Mouse (Mus musculus) limb, embryonic 12.5 days (tissue): ENCODE data around the gene Cryba4. TPM values are rescaled to one million over a fixed set of nuclear protein-coding genes. Genes with fewer than 3 reads are reported as not detected.

Experiments used
- ATAC-seq: fragments of 200-750 bp; cut with Nextera tagmentation; 2 replicates; pipeline ENCODE4 v1.8.0; 2017; ENCODE audit warnings: low read depth, moderate TSS enrichment; ENCODE audit not compliant: insufficient number of reproducible peaks, insufficient read depth, low FRiP score, low TSS enrichment
- H3K27ac ChIP-seq: fragments of 300-500 bp; sonication (generic); 2 replicates; pipeline ENCODE4 v1.5.1; 2016; ENCODE audit warnings: mild to moderate bottlenecking, moderate library complexity
- H3K27me3 ChIP-seq: fragments of 300-500 bp; sonication (generic); 2 replicates; pipeline ENCODE4 v1.6.1; 2016; ENCODE audit warnings: mild to moderate bottlenecking, moderate library complexity
- H3K36me3 ChIP-seq: fragments of 300-500 bp; sonication (generic); 2 replicates; pipeline ENCODE4 v1.6.1; 2016; ENCODE audit warnings: mild to moderate bottlenecking, moderate library complexity
- H3K4me1 ChIP-seq: fragments of 300-500 bp; sonication (generic); replicated peaks from 2 replicates; pipeline ENCODE4 v1.6.1; 2016
- H3K4me2 ChIP-seq: fragments of 300-500 bp; sonication (generic); 2 replicates; pipeline ENCODE4 v1.6.1; 2016; ENCODE audit warnings: mild to moderate bottlenecking, moderate library complexity
- H3K4me3 ChIP-seq: fragments of 300-500 bp; sonication (generic); replicated peaks from 2 replicates; pipeline ENCODE4 v1.5.1; 2016; ENCODE audit warnings: mild to moderate bottlenecking
- H3K9ac ChIP-seq: fragments of 300-500 bp; sonication (generic); replicated peaks from 2 replicates; pipeline ENCODE4 v1.6.1; 2016; ENCODE audit warnings: mild to moderate bottlenecking, moderate library complexity
- H3K9me3 ChIP-seq: fragments of 300-500 bp; sonication (generic); 2 replicates; pipeline ENCODE4 v1.6.1; 2016; ENCODE audit warnings: mild to moderate bottlenecking, moderate library complexity
- WGBS: fragments of 180-500 bp; shearing (Covaris S2); methylation state at CpG from one replicate; pipeline ENCODE4 v1.1.7; 2016; 5-methylcytosine and 5-hydroxymethylcytosine counted together
- polyA plus RNA-seq: library from polyadenylated mRNA; unstranded; fragments of >200 nt; fragmentation: Nextera tagmentation; extraction: Ambion mirVana; gene quantifications from 2 replicates; pipeline ENCODE4 v1.2.1, GENCODE M21; 2016

The Cryba4 gene
- polyA plus RNA-seq, 1 experiment from 2014 or later, result 0.59 TPM

DNA sequence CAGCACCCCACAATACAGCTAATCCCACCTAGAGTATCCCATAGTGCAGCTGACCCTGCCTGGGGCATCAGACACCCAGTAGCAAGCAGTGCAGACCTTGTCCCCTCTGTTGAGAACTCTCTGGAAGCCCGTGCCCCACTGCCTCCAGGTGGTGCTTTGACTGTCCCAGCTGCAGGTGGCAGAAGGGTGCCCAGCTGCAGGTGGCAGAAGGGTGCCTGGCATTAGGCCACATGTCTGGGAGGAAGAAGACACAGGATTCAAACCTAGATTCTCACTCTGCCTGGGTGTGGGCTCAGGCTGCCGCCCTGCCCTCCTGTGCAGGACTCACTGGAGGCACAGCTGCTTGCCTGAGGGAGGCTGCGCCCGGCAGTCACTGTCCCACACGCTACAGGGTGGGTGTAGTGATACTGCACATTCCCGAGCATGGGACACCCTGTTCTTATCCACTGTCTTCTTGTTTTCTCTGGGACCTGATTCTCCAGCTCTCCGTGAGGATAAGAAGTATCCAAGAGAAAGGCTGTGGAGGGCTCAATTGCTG lies 33.3 kb upstream of the Cryba4 start:
- peaks cover 22% of the 10 kb centered on the region for H3K4me1 ChIP-seq
- no peaks in the 10 kb centered on the region for H3K27me3 ChIP-seq
- H3K4me3 ChIP-seq, result no peak overlapping the region
- no peak for ATAC-seq
- 0 out of 2 replicates have a peak, but pooled peaks cover 4% of the 10 kb centered on the region for H3K36me3 ChIP-seq
- no peak overlapping the region for H3K9ac ChIP-seq
- WGBS, result 94% methylated on average over 7 of the region's 7 CpGs
- no peak overlapping the region for H3K4me2 ChIP-seq
- no peak overlapping the region for H3K27ac ChIP-seq
- H3K9me3 ChIP-seq, result no peaks in the 10 kb centered on the region

DNA sequence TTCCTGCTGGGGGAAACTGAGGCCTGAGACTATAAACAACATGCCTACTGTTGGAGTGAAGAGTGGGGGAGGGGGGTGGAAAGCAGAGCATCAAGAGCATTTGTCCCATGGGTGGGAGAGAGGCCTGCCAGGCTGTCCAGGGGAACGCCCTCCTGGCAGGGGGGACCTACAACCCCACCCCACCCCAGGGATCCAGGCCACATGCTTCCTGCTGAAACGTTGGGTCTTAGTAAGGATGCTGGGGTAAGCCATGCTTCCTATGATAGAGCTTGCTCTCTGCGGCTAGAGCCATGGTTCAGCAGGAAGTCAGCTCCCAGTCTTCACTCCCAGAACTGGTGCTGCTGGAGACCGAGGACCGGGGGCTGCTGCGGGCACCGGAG lies 31.9 kb upstream of the Cryba4 start:
- H3K4me2 ChIP-seq, result no peak overlapping the region
- H3K36me3 ChIP-seq, result 0 out of 2 replicates have a peak, but pooled peaks cover 4% of the 10 kb centered on the region
- 78% methylated on average over 7 of the region's 7 CpGs for WGBS
- no peak overlapping the region for H3K4me3 ChIP-seq
- peaks cover 29% of the 10 kb centered on the region for H3K4me1 ChIP-seq
- H3K9ac ChIP-seq, result no peak overlapping the region
- no peaks in the 10 kb centered on the region for H3K27me3 ChIP-seq
- H3K27ac ChIP-seq, result 0 out of 2 replicates have a peak overlapping the region, but pooled peaks have one; percentile 17
- no peaks in the 10 kb centered on the region for H3K9me3 ChIP-seq
- no peak for ATAC-seq

DNA sequence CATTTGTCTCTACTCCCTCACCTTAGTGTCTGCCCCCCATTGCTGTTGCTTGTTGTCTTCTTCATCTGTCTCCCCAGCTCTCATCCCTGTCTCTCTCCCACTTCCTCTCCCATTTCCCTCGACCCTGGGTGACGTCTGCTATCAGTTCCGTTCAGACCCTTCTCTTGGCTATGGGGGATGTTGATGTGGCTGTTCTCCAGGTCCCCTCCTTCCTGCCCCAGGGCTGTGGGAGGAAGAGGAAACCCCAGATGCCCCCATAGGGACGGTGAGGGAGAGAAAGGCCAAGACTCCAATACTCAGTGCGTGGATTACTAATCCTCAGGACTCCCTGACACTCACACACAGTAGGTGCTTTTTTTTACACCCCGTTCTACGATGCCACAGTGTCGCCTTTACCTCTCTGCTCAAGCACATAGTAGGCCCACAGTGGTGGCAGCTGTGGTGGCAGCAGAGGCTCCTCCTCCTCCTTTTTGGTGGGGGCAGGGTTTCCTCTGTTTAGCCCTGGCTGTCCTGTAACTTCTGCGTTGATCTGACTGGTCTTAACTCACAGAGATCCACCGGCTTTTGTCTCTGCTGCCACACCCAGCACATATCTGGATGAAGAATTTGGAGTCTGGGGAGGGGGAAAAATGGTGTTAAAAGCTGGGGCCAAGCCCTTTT lies 31.4 kb upstream of the Cryba4 start:
- Histone ChIP-seq H3K4me1 (peaks cover 34% of the 10 kb centered on the region), H3K27ac (no peak overlapping the region), H3K27me3 (no peaks in the 10 kb centered on the region)

DNA sequence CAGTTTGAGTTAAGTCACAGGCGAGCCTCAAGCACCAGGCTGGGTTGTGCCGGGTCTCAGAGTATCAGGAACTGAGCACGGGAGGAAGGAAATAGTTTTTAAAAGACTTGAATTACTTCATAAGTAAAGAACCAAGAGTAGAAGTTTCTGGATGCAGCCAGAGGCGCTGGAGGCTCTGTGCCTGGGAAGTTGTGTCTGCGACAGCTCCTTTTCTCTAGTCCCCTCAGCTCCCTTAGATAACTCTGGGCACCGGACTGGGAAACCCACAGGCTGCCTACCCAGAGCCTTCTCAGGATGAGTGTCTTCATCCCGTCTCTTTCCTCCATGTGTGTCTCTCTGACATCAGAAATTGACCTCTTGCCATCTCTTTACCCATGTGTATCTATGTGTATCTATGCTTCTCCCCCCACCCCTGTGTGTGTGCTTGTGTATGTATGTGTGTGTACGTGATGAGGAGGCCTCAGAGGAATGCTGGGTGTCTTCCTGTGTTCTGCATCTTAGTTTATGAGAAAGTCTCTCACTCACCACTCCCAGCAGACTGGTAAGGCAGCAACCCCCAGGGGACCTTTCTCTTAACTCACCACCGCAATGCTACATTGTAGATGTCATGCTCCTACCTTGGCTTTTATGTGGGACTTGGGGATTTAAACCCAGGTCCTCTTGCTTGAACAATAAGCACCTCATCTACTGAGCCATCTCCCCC lies 30.6 kb upstream of the Cryba4 start:
- ATAC-seq, result no peak
- Histone ChIP-seq H3K9me3 (no peaks in the 10 kb centered on the region), H3K4me1 (peaks cover 40% of the 10 kb centered on the region), H3K27ac (no peak overlapping the region), H3K9ac (no peak overlapping the region), H3K4me2 (no peak overlapping the region), H3K4me3 (no peak overlapping the region), H3K27me3 (no peaks in the 10 kb centered on the region), H3K36me3 (0 out of 2 replicates have a peak, but pooled peaks cover 4% of the 10 kb centered on the region)
- WGBS, result 72% methylated on average over 9 of the region's 9 CpGs

More for the DNA sequence above, 31.4 kb upstream of the Cryba4 start:
- no peak for ATAC-seq
- Histone ChIP-seq H3K4me2 (no peak overlapping the region), H3K4me3 (no peak overlapping the region), H3K9ac (no peak overlapping the region), H3K9me3 (no peaks in the 10 kb centered on the region), H3K36me3 (0 out of 2 replicates have a peak, but pooled peaks cover 4% of the 10 kb centered on the region)
- 67% methylated on average over 10 of the region's 10 CpGs for WGBS

GRCm38 (mm10) chr5:112282123-112282779 lies 29.9 kb upstream of the Cryba4 start:
- H3K27me3 ChIP-seq, result no peaks in the 10 kb centered on the region
- no peak overlapping the region for H3K4me2 ChIP-seq
- H3K9me3 ChIP-seq, result no peaks in the 10 kb centered on the region
- peaks cover 47% of the 10 kb centered on the region for H3K4me1 ChIP-seq
- H3K36me3 ChIP-seq, result 0 out of 2 replicates have a peak, but pooled peaks cover 4% of the 10 kb centered on the region
- no peak overlapping the region for H3K4me3 ChIP-seq
- WGBS, result 75% methylated on average over 6 of the region's 6 CpGs
- ATAC-seq, result no peak
- H3K9ac ChIP-seq, result no peak overlapping the region
- no peak overlapping the region for H3K27ac ChIP-seq

DNA sequence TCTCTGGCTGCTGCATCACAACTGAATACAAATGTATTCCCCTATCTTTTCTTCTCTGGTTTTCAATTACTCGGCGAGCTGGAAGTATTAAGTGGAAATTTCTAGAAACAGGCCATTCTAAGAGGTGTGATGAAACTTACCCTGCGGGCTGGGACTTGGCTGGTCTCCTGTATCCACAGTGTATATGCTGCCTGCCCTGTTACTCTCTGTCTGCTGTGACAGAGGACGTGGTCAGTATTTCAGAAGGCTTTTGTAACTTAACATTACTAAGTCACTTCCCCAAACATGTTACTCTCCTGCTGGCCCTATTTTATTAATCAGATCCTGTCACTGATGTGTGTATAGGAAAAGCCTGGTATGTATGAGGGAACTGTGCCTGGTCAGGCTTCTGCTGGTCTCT lies 29.4 kb upstream of the Cryba4 start:
- Histone ChIP-seq H3K9ac (no peak overlapping the region), H3K4me3 (no peak overlapping the region), H3K4me1 (peaks cover 50% of the 10 kb centered on the region), H3K27ac (no peak overlapping the region), H3K4me2 (no peak overlapping the region), H3K9me3 (no peaks in the 10 kb centered on the region), H3K27me3 (no peaks in the 10 kb centered on the region), H3K36me3 (0 out of 2 replicates have a peak, but pooled peaks cover 4% of the 10 kb centered on the region)
- ATAC-seq, result no peak
- 87% methylated on average over 4 of the region's 4 CpGs for WGBS

GRCm38 (mm10) chr5:112280863-112281660 lies 28.7 kb upstream of the Cryba4 start:
- no peaks in the 10 kb centered on the region for H3K9me3 ChIP-seq
- H3K27ac ChIP-seq, result no peak overlapping the region
- H3K4me1 ChIP-seq, result peaks cover 47% of the 10 kb centered on the region
- ATAC-seq, result no peak
- H3K4me2 ChIP-seq, result no peak overlapping the region
- WGBS, result 73% methylated on average over 15 of the region's 15 CpGs
- H3K4me3 ChIP-seq, result no peak overlapping the region
- no peaks in the 10 kb centered on the region for H3K27me3 ChIP-seq
- no peak overlapping the region for H3K9ac ChIP-seq
- H3K36me3 ChIP-seq, result 0 out of 2 replicates have a peak, but pooled peaks cover 4% of the 10 kb centered on the region

DNA sequence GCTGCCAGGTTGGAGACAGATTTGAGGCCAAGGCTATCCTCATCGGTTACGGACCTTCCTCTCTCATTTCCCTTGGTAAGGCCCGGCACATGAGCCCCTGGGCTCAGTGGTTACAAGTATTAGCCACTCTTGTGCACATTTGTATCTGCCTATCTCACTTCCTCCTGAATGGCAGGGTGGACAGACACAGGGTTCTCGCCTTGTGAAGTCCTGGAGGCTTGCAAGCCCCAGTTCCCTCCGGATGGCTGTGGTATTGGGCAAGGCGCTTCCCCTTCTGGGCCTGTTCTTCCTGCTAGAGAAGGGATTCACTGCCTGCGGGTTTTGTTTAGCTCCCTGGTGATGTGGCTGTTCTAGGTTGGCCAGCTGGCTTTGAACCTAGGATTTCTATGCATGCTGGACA lies 27.8 kb upstream of the Cryba4 start:
- H3K4me1 ChIP-seq, result peaks cover 49% of the 10 kb centered on the region
- no peaks in the 10 kb centered on the region for H3K9me3 ChIP-seq
- H3K27ac ChIP-seq, result no peak overlapping the region
- no peak overlapping the region for H3K4me2 ChIP-seq
- no peak for ATAC-seq
- H3K9ac ChIP-seq, result no peak overlapping the region
- 78% methylated on average over 7 of the region's 7 CpGs for WGBS
- H3K27me3 ChIP-seq, result no peaks in the 10 kb centered on the region
- no peak overlapping the region for H3K4me3 ChIP-seq
- 0 out of 2 replicates have a peak, but pooled peaks cover 4% of the 10 kb centered on the region for H3K36me3 ChIP-seq

GRCm38 (mm10) chr5:112279181-112280021 lies 27.1 kb upstream of the Cryba4 start:
- 88% methylated on average over 17 of the region's 17 CpGs for WGBS

More at GRCm38 (mm10) chr5:112279181-112280021, 27.1 kb upstream of the Cryba4 start:
- H3K27ac ChIP-seq, result 0 out of 2 replicates have a peak overlapping the region, but pooled peaks have one; percentile 23
- no peak overlapping the region for H3K4me2 ChIP-seq
- H3K36me3 ChIP-seq, result 0 out of 2 replicates have a peak, but pooled peaks cover 4% of the 10 kb centered on the region
- no peaks in the 10 kb centered on the region for H3K9me3 ChIP-seq
- H3K27me3 ChIP-seq, result no peaks in the 10 kb centered on the region
- no peak overlapping the region for H3K4me3 ChIP-seq
- H3K9ac ChIP-seq, result no peak overlapping the region
- ATAC-seq, result no peak
- H3K4me1 ChIP-seq, result peaks cover 53% of the 10 kb centered on the region
